Mouse (Mus musculus): ENCODE measurements at regions not wholly inside any gene's neighbourhood (a gene's known extent, or its start where the extent isn't known, plus 50 kb on each side); places are given as distances from the start of the nearest gene placed in this dataset.

GRCm38 (mm10) chr12:117342321-117342720 is 174.0 kb upstream of the Rapgef5 start:
- no peak for TF ChIP-seq CTCF (IDR thresholded peaks at IDR 0.05; ENCODE audit: extremely low read depth, insufficient read length, insufficient replicate concordance, low read depth, low read length)
- no peak for TF ChIP-seq POLR2A (IDR thresholded peaks at IDR 0.05; ENCODE audit: low read depth, low read length)
